Mouse (Mus musculus): ENCODE data around the gene Dapl1. TPM values are rescaled to one million over a fixed set of nuclear protein-coding genes. Genes with fewer than 3 reads are reported as not detected.

The Dapl1 gene
- polyA plus RNA-seq, 1 experiment from 2014 or later, result 0.59 TPM

DNA sequence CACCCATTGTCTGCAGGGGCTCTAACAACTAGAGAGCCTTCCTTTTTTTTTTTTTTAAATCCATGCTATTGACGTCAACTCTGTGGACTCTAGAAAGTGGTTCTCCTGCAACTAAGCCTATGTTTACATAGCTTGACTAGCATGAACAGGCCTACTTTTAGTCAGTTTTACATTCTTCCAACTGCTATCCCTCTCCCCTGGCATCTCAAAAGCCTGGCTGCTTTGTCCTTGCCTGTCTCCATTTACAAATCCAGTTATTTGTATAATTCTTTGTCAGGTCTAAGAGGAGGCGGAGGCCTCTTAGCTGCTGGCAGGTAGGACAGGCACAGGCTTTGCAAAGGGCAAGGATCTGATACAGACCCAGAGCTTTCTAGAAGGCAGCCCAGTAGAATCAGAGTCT lies 627 bp downstream of the Dapl1 start:
- Histone ChIP-seq H3K9ac (replicated peaks) (no peak overlapping the region), H3K9me3 (replicated peaks) (no peaks in the 10 kb centered on the region), H3K36me3 (no peaks in the 10 kb centered on the region), H3K4me2 (no peak overlapping the region), H3K4me3 (replicated peaks) (no peak overlapping the region), H3K4me1 (no peaks in the 10 kb centered on the region), H3K27me3 (replicated peaks) (no peaks in the 10 kb centered on the region), H3K27ac (replicated peaks) (no peak overlapping the region)
- 78% methylated on average over 2 of the region's 2 CpGs for WGBS
- no peak for ATAC-seq (ENCODE audit: low FRiP score)

DNA sequence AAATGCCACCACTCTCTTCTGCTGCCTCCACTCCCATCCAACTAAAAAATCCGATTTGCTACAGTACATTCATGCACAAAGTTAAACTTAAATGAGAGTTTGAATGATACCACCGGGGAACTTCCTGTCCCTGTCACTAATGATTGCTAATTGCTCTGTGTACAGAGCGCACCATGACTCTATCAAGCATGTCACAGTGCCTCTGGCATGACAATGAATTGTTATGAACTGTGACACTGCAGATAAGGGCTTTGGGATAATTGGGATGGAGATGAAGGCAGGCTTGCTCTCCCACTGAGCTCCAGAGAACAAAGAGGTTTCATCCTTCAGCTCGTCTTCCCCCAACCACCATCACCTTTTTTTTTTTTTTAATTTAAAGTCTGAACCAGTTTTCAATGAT lies 1.2 kb downstream of the Dapl1 start:
- Histone ChIP-seq H3K36me3 (no peaks in the 10 kb centered on the region), H3K9me3 (replicated peaks) (no peaks in the 10 kb centered on the region), H3K9ac (replicated peaks) (no peak overlapping the region), H3K27me3 (replicated peaks) (no peaks in the 10 kb centered on the region), H3K4me2 (no peak overlapping the region), H3K4me3 (replicated peaks) (no peak overlapping the region), H3K4me1 (no peaks in the 10 kb centered on the region), H3K27ac (replicated peaks) (no peak overlapping the region)
- 33% methylated on average over 4 of the region's 4 CpGs for WGBS
- ATAC-seq (ENCODE audit: low FRiP score), result peak; percentile 63; the same call in 1 of the 2 replicates

- H3K4me2 ChIP-seq, result no peak overlapping the region
- H3K4me1 ChIP-seq, result no peaks in the 10 kb centered on the region
- WGBS, result 60% methylated on average over 6 of the region's 6 CpGs
Measured at GRCm38 (mm10) chr2:59486196-59486845, 1.9 kb downstream of the Dapl1 start.

GRCm38 (mm10) chr2:59488235-59488634 lies 3.8 kb downstream of the Dapl1 start:
- no peak for ATAC-seq (ENCODE audit: low FRiP score)
- Histone ChIP-seq H3K27me3 (replicated peaks) (no peaks in the 10 kb centered on the region), H3K36me3 (no peaks in the 10 kb centered on the region), H3K4me3 (replicated peaks) (no peak overlapping the region), H3K27ac (replicated peaks) (no peak overlapping the region), H3K9me3 (replicated peaks) (no peaks in the 10 kb centered on the region), H3K4me1 (no peaks in the 10 kb centered on the region), H3K4me2 (no peak overlapping the region), H3K9ac (replicated peaks) (no peak overlapping the region)
- WGBS, result 83% methylated on average over 2 of the region's 2 CpGs

More at GRCm38 (mm10) chr2:59486196-59486845, 1.9 kb downstream of the Dapl1 start:
- H3K9ac ChIP-seq (replicated peaks), result no peak overlapping the region
- H3K9me3 ChIP-seq (replicated peaks), result no peaks in the 10 kb centered on the region
- H3K27ac ChIP-seq (replicated peaks), result no peak overlapping the region
- H3K4me3 ChIP-seq (replicated peaks), result no peak overlapping the region
- ATAC-seq (ENCODE audit: low FRiP score), result no peak
- H3K36me3 ChIP-seq, result no peaks in the 10 kb centered on the region
- no peaks in the 10 kb centered on the region for H3K27me3 ChIP-seq (replicated peaks)

- Histone ChIP-seq H3K4me2 (no peak overlapping the region), H3K27me3 (replicated peaks) (no peaks in the 10 kb centered on the region), H3K4me3 (replicated peaks) (no peak overlapping the region), H3K9me3 (replicated peaks) (no peaks in the 10 kb centered on the region), H3K4me1 (peaks cover 5% of the 10 kb centered on the region; the same call in 1 of the 2 replicates), H3K9ac (replicated peaks) (no peak overlapping the region), H3K27ac (replicated peaks) (no peak overlapping the region), H3K36me3 (no peaks in the 10 kb centered on the region)
- ATAC-seq (ENCODE audit: low FRiP score), result no peak
- 75% methylated on average over 7 of the region's 7 CpGs for WGBS
Measured at GRCm38 (mm10) chr2:59490353-59490752, 5.9 kb downstream of the Dapl1 start.

- ATAC-seq (ENCODE audit: low FRiP score), result no peak
- no peak overlapping the region for H3K4me2 ChIP-seq
- peaks cover 5% of the 10 kb centered on the region; the same call in 1 of the 2 replicates for H3K4me1 ChIP-seq
- no peaks in the 10 kb centered on the region for H3K9me3 ChIP-seq (replicated peaks)
- H3K9ac ChIP-seq (replicated peaks), result no peak overlapping the region
- H3K36me3 ChIP-seq, result no peaks in the 10 kb centered on the region
- no peaks in the 10 kb centered on the region for H3K27me3 ChIP-seq (replicated peaks)
- 52% methylated on average over 13 of the region's 13 CpGs for WGBS
- no peak overlapping the region for H3K27ac ChIP-seq (replicated peaks)
- H3K4me3 ChIP-seq (replicated peaks), result no peak overlapping the region
Measured at GRCm38 (mm10) chr2:59493445-59494085, 9.1 kb downstream of the Dapl1 start.

- WGBS, result 69% methylated on average over 8 of the region's 8 CpGs
- Histone ChIP-seq H3K4me3 (replicated peaks) (no peak overlapping the region), H3K27me3 (replicated peaks) (no peaks in the 10 kb centered on the region), H3K9ac (replicated peaks) (no peak overlapping the region), H3K9me3 (replicated peaks) (no peaks in the 10 kb centered on the region), H3K36me3 (no peaks in the 10 kb centered on the region), H3K4me1 (no peaks in the 10 kb centered on the region), H3K27ac (replicated peaks) (no peak overlapping the region), H3K4me2 (no peak overlapping the region)
- ATAC-seq (ENCODE audit: low FRiP score), result no peak
Measured at GRCm38 (mm10) chr2:59499146-59499545, 14.7 kb downstream of the Dapl1 start.

DNA sequence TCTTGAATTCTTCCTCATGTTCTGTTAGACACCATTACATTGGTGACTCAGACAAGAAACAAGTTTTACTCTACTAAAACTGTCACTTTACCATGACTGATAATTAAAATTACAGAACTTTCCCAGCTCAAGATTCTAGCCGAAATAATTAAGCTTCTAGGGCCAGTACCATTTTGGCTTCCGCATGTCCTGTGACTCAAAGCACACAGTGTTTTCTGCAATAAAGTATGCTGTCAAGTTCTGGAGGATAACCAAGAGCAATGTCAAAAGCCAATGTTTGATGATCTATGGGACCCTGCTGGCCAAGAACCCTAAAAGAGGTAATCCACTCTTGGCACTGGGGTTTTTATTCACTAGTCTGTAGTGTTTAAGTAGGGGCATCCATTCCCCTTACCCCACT lies 15.3 kb downstream of the Dapl1 start:
- H3K36me3 ChIP-seq, result no peaks in the 10 kb centered on the region
- WGBS, result 90% methylated on average over 2 of the region's 2 CpGs
- no peak for ATAC-seq (ENCODE audit: low FRiP score)
- no peaks in the 10 kb centered on the region for H3K4me1 ChIP-seq
- H3K9me3 ChIP-seq (replicated peaks), result no peaks in the 10 kb centered on the region
- no peak overlapping the region for H3K27ac ChIP-seq (replicated peaks)
- H3K4me3 ChIP-seq (replicated peaks), result no peak overlapping the region
- H3K9ac ChIP-seq (replicated peaks), result no peak overlapping the region
- no peaks in the 10 kb centered on the region for H3K27me3 ChIP-seq (replicated peaks)
- H3K4me2 ChIP-seq, result no peak overlapping the region

DNA sequence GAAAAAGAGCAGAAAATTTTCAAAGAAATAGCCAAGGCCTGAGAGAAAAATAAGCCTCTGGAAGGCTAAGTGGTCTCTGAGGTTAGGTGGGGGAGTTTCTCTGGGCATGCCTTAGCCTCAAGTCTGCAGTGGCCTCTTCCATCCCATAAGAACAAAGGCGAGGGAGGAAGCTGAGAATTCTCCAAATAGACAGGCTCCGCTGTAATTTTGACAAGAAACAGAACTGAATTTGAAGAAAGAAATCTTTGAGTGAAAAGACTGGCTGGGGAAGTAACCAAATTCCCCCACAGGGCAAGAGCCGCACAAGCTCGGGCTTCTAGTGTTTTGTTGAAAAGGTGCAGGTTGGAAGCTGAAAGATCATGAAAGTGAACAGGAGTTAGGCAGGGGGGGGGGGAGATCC lies 24.6 kb downstream of the Dapl1 start:
- H3K9me3 ChIP-seq (replicated peaks), result no peaks in the 10 kb centered on the region
- H3K27me3 ChIP-seq (replicated peaks), result no peaks in the 10 kb centered on the region
- H3K4me3 ChIP-seq (replicated peaks), result no peak overlapping the region
- ATAC-seq (ENCODE audit: low FRiP score), result no peak
- H3K4me1 ChIP-seq, result peaks cover 10% of the 10 kb centered on the region
- WGBS, result 86% methylated on average over 4 of the region's 4 CpGs
- no peak overlapping the region for H3K4me2 ChIP-seq
- no peaks in the 10 kb centered on the region for H3K36me3 ChIP-seq
- H3K27ac ChIP-seq (replicated peaks), result no peak overlapping the region
- H3K9ac ChIP-seq (replicated peaks), result no peak overlapping the region

DNA sequence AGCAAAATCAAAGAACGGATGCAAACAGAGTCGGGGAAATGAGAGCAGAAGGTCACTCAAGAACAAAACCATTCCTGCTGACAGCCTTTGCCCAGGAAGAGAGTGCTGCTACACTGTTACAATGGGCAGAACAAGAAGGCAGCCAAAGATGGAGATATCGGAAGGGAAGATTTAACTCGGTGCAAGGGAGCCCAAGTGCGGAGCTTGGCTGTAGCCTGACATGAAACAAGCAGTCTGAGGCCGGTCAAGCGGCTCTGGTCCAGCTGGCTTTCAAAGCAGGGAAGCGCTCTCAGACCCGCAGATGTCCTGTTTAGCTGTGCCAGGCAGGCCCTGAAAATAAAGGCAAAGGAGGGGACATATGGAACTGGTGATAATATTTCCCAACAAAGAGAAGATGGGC lies 26.0 kb downstream of the Dapl1 start:
- Histone ChIP-seq H3K27ac (replicated peaks) (peak overlapping the region; percentile 67), H3K27me3 (replicated peaks) (no peaks in the 10 kb centered on the region), H3K9ac (replicated peaks) (no peak overlapping the region), H3K36me3 (no peaks in the 10 kb centered on the region), H3K9me3 (replicated peaks) (no peaks in the 10 kb centered on the region), H3K4me1 (peaks cover 10% of the 10 kb centered on the region), H3K4me3 (replicated peaks) (no peak overlapping the region), H3K4me2 (peak overlapping the region; percentile 9; the same call in 1 of the 2 replicates)
- WGBS, result 51% methylated on average over 9 of the region's 9 CpGs
- peak; percentile 43 for ATAC-seq (ENCODE audit: low FRiP score)

- Histone ChIP-seq H3K36me3 (no peaks in the 10 kb centered on the region), H3K27me3 (replicated peaks) (no peaks in the 10 kb centered on the region), H3K4me3 (replicated peaks) (no peak overlapping the region), H3K9ac (replicated peaks) (no peak overlapping the region), H3K4me1 (peaks cover 10% of the 10 kb centered on the region), H3K27ac (replicated peaks) (no peak overlapping the region), H3K4me2 (no peak overlapping the region), H3K9me3 (replicated peaks) (no peaks in the 10 kb centered on the region)
- WGBS, result 74% methylated on average over 6 of the region's 6 CpGs
- peak; percentile 29; the same call in 1 of the 2 replicates for ATAC-seq (ENCODE audit: low FRiP score)
Measured at GRCm38 (mm10) chr2:59510882-59511281, 26.4 kb downstream of the Dapl1 start.

DNA sequence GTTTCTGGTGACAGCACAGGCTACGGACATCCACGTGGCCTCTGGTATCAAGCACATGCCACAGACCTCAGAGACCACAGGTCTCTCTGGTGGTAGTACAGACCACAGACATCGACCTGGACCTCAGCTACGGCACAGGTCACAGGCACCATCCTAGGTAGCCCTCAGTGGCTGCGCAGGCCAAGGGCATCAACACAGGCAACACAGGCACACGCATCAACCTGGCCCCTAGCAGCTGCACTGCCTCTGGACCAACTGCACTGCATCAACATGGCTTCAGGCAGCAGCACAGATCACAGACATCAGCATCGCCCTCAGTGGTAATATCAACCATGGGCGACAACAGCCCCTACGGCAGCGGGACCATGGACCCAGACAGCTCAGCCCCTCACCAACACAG lies 36.2 kb downstream of the Dapl1 start:
- WGBS, result 94% methylated on average over 10 of the region's 10 CpGs

More for the DNA sequence above, 36.2 kb downstream of the Dapl1 start:
- no peak for ATAC-seq (ENCODE audit: low FRiP score)
- H3K4me3 ChIP-seq (replicated peaks), result no peak overlapping the region
- no peak overlapping the region for H3K4me2 ChIP-seq
- H3K27ac ChIP-seq (replicated peaks), result no peak overlapping the region
- H3K36me3 ChIP-seq, result no peaks in the 10 kb centered on the region
- no peaks in the 10 kb centered on the region for H3K4me1 ChIP-seq
- no peak overlapping the region for H3K9ac ChIP-seq (replicated peaks)
- H3K27me3 ChIP-seq (replicated peaks), result no peaks in the 10 kb centered on the region
- no peaks in the 10 kb centered on the region for H3K9me3 ChIP-seq (replicated peaks)

All from neural tube, embryonic 15.5 days (tissue).